Mouse (Mus musculus) intestine, embryonic 16.5 days (tissue): ENCODE data around the gene Tnfrsf12a. TPM values are rescaled to one million over a fixed set of nuclear protein-coding genes. Genes with fewer than 3 reads are reported as not detected.

Experiments used
- ATAC-seq: fragments of 200-750 bp; cut with Nextera tagmentation; 2 replicates; pipeline ENCODE4 v1.8.0; 2017; ENCODE audit warnings: moderate TSS enrichment, moderate library complexity
- H3K27ac ChIP-seq: fragments of 300-500 bp; sonication (generic); 2 replicates; pipeline ENCODE4 v1.5.1; 2014; ENCODE audit warnings: mild to moderate bottlenecking, low read length
- H3K27me3 ChIP-seq: fragments of 300-500 bp; sonication (generic); replicated peaks from 2 replicates; pipeline ENCODE4 v1.6.1; 2014; ENCODE audit warnings: low read length, control low read depth, mixed read lengths; ENCODE audit not compliant: control insufficient read depth, insufficient read depth
- H3K36me3 ChIP-seq: fragments of 300-500 bp; sonication (generic); 2 replicates; pipeline ENCODE4 v1.6.1; 2014; ENCODE audit warnings: low read length, control low read depth; ENCODE audit not compliant: control insufficient read depth, insufficient read depth
- H3K4me1 ChIP-seq: fragments of 300-500 bp; sonication (generic); 2 replicates; pipeline ENCODE4 v1.6.1; 2014; ENCODE audit warnings: low read length, control low read depth, mixed read lengths; ENCODE audit not compliant: control insufficient read depth, insufficient read depth
- H3K4me2 ChIP-seq: fragments of 300-500 bp; sonication (generic); 2 replicates; pipeline ENCODE4 v1.6.1; 2014; ENCODE audit warnings: low read depth, low read length, control low read depth
- H3K4me3 ChIP-seq: fragments of 300-500 bp; sonication (generic); 2 replicates; pipeline ENCODE4 v1.5.1; 2014; ENCODE audit warnings: mild to moderate bottlenecking, low read length
- H3K9ac ChIP-seq: fragments of 300-500 bp; sonication (generic); 2 replicates; pipeline ENCODE4 v1.6.1; 2014; ENCODE audit warnings: low read depth, low read length
- H3K9me3 ChIP-seq: fragments of 300-500 bp; sonication (generic); 2 replicates; pipeline ENCODE4 v1.6.1; 2016; ENCODE audit warnings: low read length, control low read depth; ENCODE audit not compliant: control insufficient read depth
- WGBS: fragments of 180-500 bp; shearing (Covaris S2); extraction: QIAGEN DNeasy Blood & Tissue Kit; methylation state at CpG from one replicate; pipeline ENCODE4 v1.1.7; 2014; 5-methylcytosine and 5-hydroxymethylcytosine counted together
- polyA plus RNA-seq: library from polyadenylated mRNA; unstranded; fragments of >200 nt; fragmentation: Nextera tagmentation; extraction: Ambion mirVana; gene quantifications from 2 replicates; pipeline ENCODE4 v1.2.1, GENCODE M21; 2015

Gene Tnfrsf12a
- polyA plus RNA-seq, 1 experiment from 2014 or later, result 22.8 TPM

GRCm38 (mm10) chr17:23683226-23683625 is 6.0 kb upstream of the Tnfrsf12a start:
- WGBS, result 32% methylated on average over 15 of the region's 15 CpGs
- peaks cover 30% of the 10 kb centered on the region; the same call in 1 of the 2 replicates for H3K27me3 ChIP-seq
- peaks cover 24% of the 10 kb centered on the region for H3K4me1 ChIP-seq
- no peaks in the 10 kb centered on the region for H3K36me3 ChIP-seq
- no peak overlapping the region for H3K9ac ChIP-seq
- no peak overlapping the region for H3K4me2 ChIP-seq
- ATAC-seq, result no peak
- H3K4me3 ChIP-seq, result no peak overlapping the region
- H3K27ac ChIP-seq, result no peak overlapping the region
- H3K9me3 ChIP-seq, result no peaks in the 10 kb centered on the region

GRCm38 (mm10) chr17:23682530-23682929 is 5.3 kb upstream of the Tnfrsf12a start:
- Histone ChIP-seq H3K4me1 (peaks cover 26% of the 10 kb centered on the region), H3K36me3 (no peaks in the 10 kb centered on the region), H3K4me2 (no peak overlapping the region), H3K9ac (no peak overlapping the region), H3K27me3 (peaks cover 30% of the 10 kb centered on the region; the same call in 1 of the 2 replicates), H3K27ac (peak overlapping the region; percentile 14; the same call in 1 of the 2 replicates), H3K9me3 (no peaks in the 10 kb centered on the region), H3K4me3 (no peak overlapping the region)
- ATAC-seq, result 0 out of 2 replicates have a peak, but pooled peaks have one; percentile 7
- WGBS, result 64% methylated on average over 3 of the region's 3 CpGs

GRCm38 (mm10) chr17:23682092-23682491 is 4.8 kb upstream of the Tnfrsf12a start:
- H3K9me3 ChIP-seq, result no peaks in the 10 kb centered on the region
- H3K4me1 ChIP-seq, result peaks cover 28% of the 10 kb centered on the region
- 41% methylated on average over 4 of the region's 4 CpGs for WGBS
- H3K9ac ChIP-seq, result 0 out of 2 replicates have a peak overlapping the region, but pooled peaks have one; percentile 20
- peaks cover 30% of the 10 kb centered on the region; the same call in 1 of the 2 replicates for H3K27me3 ChIP-seq
- H3K36me3 ChIP-seq, result no peaks in the 10 kb centered on the region
- ATAC-seq, result peak; percentile 41
- H3K4me2 ChIP-seq, result no peak overlapping the region
- H3K27ac ChIP-seq, result peak overlapping the region; percentile 48; the same call in 1 of the 2 replicates
- no peak overlapping the region for H3K4me3 ChIP-seq

- ATAC-seq, result no peak
- Histone ChIP-seq H3K27ac (no peak overlapping the region), H3K4me1 (peaks cover 35% of the 10 kb centered on the region), H3K4me2 (no peak overlapping the region), H3K9ac (no peak overlapping the region), H3K36me3 (no peaks in the 10 kb centered on the region), H3K27me3 (peaks cover 30% of the 10 kb centered on the region; the same call in 1 of the 2 replicates), H3K4me3 (no peak overlapping the region), H3K9me3 (no peaks in the 10 kb centered on the region)
- WGBS, result 61% methylated on average over 10 of the region's 10 CpGs
Measured at GRCm38 (mm10) chr17:23681086-23681485, 3.8 kb upstream of the Tnfrsf12a start.

GRCm38 (mm10) chr17:23680336-23680735 is 3.1 kb upstream of the Tnfrsf12a start:
- 53% methylated on average over 9 of the region's 9 CpGs for WGBS
- no peak overlapping the region for H3K27ac ChIP-seq

DNA sequence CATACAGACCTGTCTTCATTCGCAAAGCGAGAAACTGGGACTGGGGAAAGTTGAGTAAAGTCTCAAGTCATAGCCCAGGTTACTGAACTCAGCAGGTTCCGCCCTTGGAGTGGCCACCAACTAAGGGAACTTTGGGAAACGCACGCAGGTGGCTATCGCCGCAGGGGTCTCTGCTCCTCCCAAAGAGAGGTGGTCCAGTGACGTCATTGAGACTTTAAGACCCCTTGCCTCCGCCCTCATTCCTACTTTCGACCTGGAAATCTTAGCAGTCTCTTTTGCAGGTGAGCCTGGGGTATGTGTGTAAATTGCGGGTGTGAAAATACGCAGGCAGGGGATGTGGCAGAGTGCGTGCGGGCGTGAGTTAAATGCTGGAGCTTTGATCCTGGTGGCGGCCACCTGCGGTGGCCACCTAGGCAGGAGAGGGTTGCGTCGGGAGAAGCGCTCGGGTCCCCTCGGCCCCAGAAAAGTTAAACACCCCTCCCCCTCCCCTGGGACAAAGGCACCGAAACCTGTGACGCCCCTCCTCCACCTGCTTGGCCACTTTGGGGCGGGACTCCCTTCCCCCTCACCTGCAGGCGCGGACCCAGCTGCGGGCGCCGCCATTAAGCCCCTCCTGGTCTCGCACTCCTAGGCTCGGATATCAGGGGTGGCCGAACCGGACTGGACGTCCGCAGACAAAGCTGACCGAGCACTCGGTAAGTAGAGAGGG is 2.0 kb upstream of the Tnfrsf12a start, which contains the start of gene Cldn6:
Cldn6 (plus strand) TSS at position 123 of the 709 bp plus-strand sequence.
- no peak for ATAC-seq
- no peak within 1 kb of the TSS for H3K27ac ChIP-seq
- H3K4me3 ChIP-seq, result peak within 1 kb of the TSS; percentile 32
- H3K4me2 ChIP-seq, result peak within 1 kb of the TSS; percentile 52
- WGBS, result 3% methylated on average over 38 of the region's 38 CpGs
- H3K4me1 ChIP-seq, result peaks cover 53% of the 10 kb centered on the region
- no peaks in the 10 kb centered on the region for H3K36me3 ChIP-seq
- H3K9me3 ChIP-seq, result no peaks in the 10 kb centered on the region
- peaks cover 30% of the 10 kb centered on the region; the same call in 1 of the 2 replicates for H3K27me3 ChIP-seq
- peak within 1 kb of the TSS; percentile 55 for H3K9ac ChIP-seq

More at GRCm38 (mm10) chr17:23680336-23680735, 3.1 kb upstream of the Tnfrsf12a start:
- no peak overlapping the region; the same call in 1 of the 2 replicates for H3K4me2 ChIP-seq
- ATAC-seq, result no peak
- no peak overlapping the region for H3K9ac ChIP-seq
- no peaks in the 10 kb centered on the region for H3K36me3 ChIP-seq
- H3K27me3 ChIP-seq, result peaks cover 30% of the 10 kb centered on the region; the same call in 1 of the 2 replicates
- no peaks in the 10 kb centered on the region for H3K9me3 ChIP-seq
- peaks cover 42% of the 10 kb centered on the region for H3K4me1 ChIP-seq
- H3K4me3 ChIP-seq, result peak overlapping the region; percentile 32; the same call in 1 of the 2 replicates

- Histone ChIP-seq H3K4me3 (peak overlapping the region; percentile 69), H3K4me2 (peak overlapping the region; percentile 97), H3K9ac (peak overlapping the region; percentile 71), H3K27ac (peak overlapping the region; percentile 71), H3K36me3 (no peaks in the 10 kb centered on the region), H3K27me3 (peaks cover 22% of the 10 kb centered on the region; the same call in 1 of the 2 replicates), H3K4me1 (peaks cover 40% of the 10 kb centered on the region), H3K9me3 (no peaks in the 10 kb centered on the region)
- no peak for ATAC-seq
- WGBS, result 2% methylated on average over 37 of the region's 37 CpGs
Measured at GRCm38 (mm10) chr17:23676473-23677031, 716 bp downstream of the Tnfrsf12a start.

- Histone ChIP-seq H3K4me1 (peaks cover 35% of the 10 kb centered on the region), H3K9me3 (no peaks in the 10 kb centered on the region), H3K27ac (peak overlapping the region; percentile 46), H3K27me3 (peaks cover 17% of the 10 kb centered on the region; the same call in 1 of the 2 replicates), H3K36me3 (no peaks in the 10 kb centered on the region), H3K4me2 (peak overlapping the region; percentile 97), H3K9ac (peak overlapping the region; percentile 71), H3K4me3 (peak overlapping the region; percentile 69)
- 11% methylated on average over 15 of the region's 15 CpGs for WGBS
- no peak; the same call in 1 of the 2 replicates for ATAC-seq
Measured at GRCm38 (mm10) chr17:23675564-23676281, 1.5 kb downstream of the Tnfrsf12a start.

GRCm38 (mm10) chr17:23675127-23675526 is 2.1 kb downstream of the Tnfrsf12a start:
- Histone ChIP-seq H3K27me3 (peaks cover 14% of the 10 kb centered on the region; the same call in 1 of the 2 replicates), H3K36me3 (peaks cover 2% of the 10 kb centered on the region), H3K27ac (peak overlapping the region; percentile 46), H3K9ac (peak overlapping the region; percentile 71), H3K4me1 (peaks cover 35% of the 10 kb centered on the region), H3K9me3 (no peaks in the 10 kb centered on the region), H3K4me3 (no peak overlapping the region), H3K4me2 (peak overlapping the region; percentile 97; the same call in 1 of the 2 replicates)
- WGBS, result 32% methylated on average over 5 of the region's 5 CpGs
- no peak for ATAC-seq
